Mouse (Mus musculus): ENCODE results near the gene Ctnna3. TPM values are rescaled to one million over a fixed set of nuclear protein-coding genes. Genes with fewer than 3 reads are reported as not detected.

Ctnna3 gene
- polyA plus RNA-seq, 1 experiment from 2014 or later, result 0.41 TPM

DNA sequence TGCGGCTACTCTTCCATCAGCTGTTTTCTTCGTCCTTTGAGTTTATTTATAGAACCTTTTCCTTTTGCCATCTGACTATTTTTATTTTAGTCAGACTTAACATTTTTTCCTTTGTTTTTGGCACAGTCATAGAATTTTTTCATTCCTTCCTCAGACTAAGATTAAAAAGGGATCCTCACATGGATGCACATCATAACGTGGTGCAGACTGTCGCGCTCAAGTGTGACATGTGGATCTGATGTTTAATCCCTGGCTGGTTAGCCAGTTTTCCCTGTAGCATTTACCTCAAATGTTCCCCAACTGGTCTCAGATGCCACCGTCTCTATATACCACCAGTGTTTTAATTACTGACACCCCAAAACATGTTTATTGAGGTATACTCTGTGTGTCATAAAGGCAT is 246.4 kb downstream of the Ctnna3 start:
- Histone ChIP-seq H3K36me3 (ENCODE audit: control insufficient read depth, insufficient read depth, low read length) (no peaks in the 10 kb centered on the region), H3K27ac (ENCODE audit: low read depth, low read length) (no peak overlapping the region), H3K9me3 (replicated peaks; ENCODE audit: control insufficient read depth, low read length) (no peaks in the 10 kb centered on the region), H3K4me2 (ENCODE audit: low read length) (no peak overlapping the region), H3K4me1 (ENCODE audit: control insufficient read depth, insufficient read depth, low read length) (no peaks in the 10 kb centered on the region), H3K4me3 (ENCODE audit: low read depth, low read length) (no peak overlapping the region), H3K27me3 (replicated peaks; ENCODE audit: control insufficient read depth, insufficient read depth, low read length) (no peaks in the 10 kb centered on the region), H3K9ac (ENCODE audit: low read length) (no peak overlapping the region)
- ATAC-seq (no peak), DNase-seq (ENCODE audit: low spot score) (no peak)
- 93% methylated on average over 6 of the region's 6 CpGs for WGBS

DNA sequence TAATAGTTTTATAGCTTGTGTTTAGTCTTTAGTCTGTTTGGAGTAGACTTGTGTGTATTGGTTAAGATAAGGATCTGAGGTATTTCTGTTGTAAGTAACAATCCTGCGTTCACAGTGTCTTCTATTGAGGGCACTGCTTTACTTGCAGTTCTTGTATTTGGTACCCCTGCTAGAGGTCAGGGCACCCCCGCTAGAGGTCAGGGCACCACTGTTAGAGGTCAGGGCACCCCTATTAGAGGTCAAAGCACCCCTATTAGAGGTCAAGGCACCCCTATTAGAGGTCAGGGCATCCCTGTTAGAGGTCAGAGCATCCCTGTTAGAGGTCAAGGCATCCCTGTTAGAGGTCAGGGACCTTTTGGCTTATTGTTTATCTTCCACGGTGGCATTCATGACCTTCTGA is 259.3 kb downstream of the Ctnna3 start:
- Histone ChIP-seq H3K36me3 (ENCODE audit: control insufficient read depth, insufficient read depth, low read length) (no peaks in the 10 kb centered on the region), H3K4me3 (ENCODE audit: low read depth, low read length) (no peak overlapping the region), H3K27me3 (replicated peaks; ENCODE audit: control insufficient read depth, insufficient read depth, low read length) (no peaks in the 10 kb centered on the region), H3K4me1 (ENCODE audit: control insufficient read depth, insufficient read depth, low read length) (no peaks in the 10 kb centered on the region), H3K9ac (ENCODE audit: low read length) (no peak overlapping the region), H3K4me2 (ENCODE audit: low read length) (no peak overlapping the region), H3K9me3 (replicated peaks; ENCODE audit: control insufficient read depth, low read length) (no peaks in the 10 kb centered on the region), H3K27ac (ENCODE audit: low read depth, low read length) (no peak overlapping the region)
- no peak for DNase-seq (ENCODE audit: low spot score)
- no peak for ATAC-seq
- WGBS, result 55% methylated on average over 3 of the region's 3 CpGs

DNA sequence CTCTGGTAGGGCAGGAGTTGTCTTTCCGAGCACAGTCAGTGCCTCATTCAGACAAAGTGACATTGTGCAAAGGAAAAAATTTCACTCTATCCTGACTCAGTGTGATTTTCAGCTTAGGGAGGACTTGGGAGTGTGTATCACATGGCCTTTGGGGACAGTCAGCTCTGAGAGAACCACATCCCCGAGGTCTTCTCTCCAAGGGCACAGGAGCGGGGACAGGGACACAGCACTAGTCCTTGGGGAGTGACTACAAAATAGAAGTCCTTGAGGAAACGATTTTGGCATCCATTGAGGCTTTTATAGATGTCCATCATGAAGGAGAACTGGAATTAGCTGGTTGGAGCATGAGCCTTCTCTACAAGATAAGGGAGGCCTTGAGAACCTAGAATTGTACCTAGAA is 259.8 kb downstream of the Ctnna3 start:
- Histone ChIP-seq H3K4me3 (ENCODE audit: low read depth, low read length) (no peak overlapping the region), H3K36me3 (ENCODE audit: control insufficient read depth, insufficient read depth, low read length) (no peaks in the 10 kb centered on the region), H3K9me3 (replicated peaks; ENCODE audit: control insufficient read depth, low read length) (no peaks in the 10 kb centered on the region), H3K4me2 (ENCODE audit: low read length) (no peak overlapping the region), H3K9ac (ENCODE audit: low read length) (no peak overlapping the region), H3K27me3 (replicated peaks; ENCODE audit: control insufficient read depth, insufficient read depth, low read length) (no peaks in the 10 kb centered on the region), H3K4me1 (ENCODE audit: control insufficient read depth, insufficient read depth, low read length) (no peaks in the 10 kb centered on the region), H3K27ac (ENCODE audit: low read depth, low read length) (no peak overlapping the region)
- DNase-seq (ENCODE audit: low spot score) (no peak), ATAC-seq (no peak)
- WGBS, result 62% methylated on average over 4 of the region's 4 CpGs

DNA sequence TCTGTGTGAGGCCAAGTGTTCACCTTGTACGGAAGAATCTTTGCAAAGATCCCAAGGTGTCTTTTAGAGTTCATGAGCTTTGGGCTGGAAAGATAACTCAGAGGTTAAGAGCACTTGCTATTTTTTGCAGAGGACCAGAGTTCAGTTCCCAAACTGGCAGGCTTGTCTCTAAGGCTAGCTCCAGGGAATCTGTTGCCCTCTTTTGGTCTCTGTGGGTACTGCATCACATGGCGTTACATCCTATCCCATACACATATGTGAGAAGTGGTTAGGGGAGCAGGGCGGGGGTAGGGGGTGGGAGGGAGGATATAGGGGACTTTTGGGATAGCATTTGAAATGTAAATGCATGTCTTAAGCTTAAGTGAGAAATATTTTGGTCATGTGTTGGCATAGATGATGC is 262.1 kb downstream of the Ctnna3 start:
- ATAC-seq (0 out of 2 replicates have a peak, but pooled peaks have one; percentile 60), DNase-seq (ENCODE audit: low spot score) (peak; percentile 38)

DNA sequence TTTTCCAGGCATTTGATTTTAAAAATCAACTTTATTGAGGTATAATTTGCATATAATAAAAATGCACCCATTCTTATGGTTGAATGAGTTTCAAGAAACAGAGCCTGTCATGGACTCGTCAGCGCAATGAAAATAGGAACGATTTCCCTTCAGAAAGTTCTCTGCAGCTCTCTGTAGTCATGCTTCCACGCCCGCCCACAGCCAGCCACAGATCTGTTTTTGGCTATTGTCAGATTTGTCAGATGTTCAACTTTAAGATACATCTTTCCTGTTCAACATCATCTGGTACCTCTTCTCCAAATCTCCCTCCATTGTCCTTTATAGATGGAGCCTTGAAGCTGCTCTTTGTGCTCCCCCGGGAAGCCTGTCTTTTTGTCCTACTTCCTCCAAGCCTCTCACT is 280.3 kb downstream of the Ctnna3 start:
- DNase-seq (ENCODE audit: low spot score) (no peak), ATAC-seq (no peak)
- no peaks in the 10 kb centered on the region for H3K4me1 ChIP-seq (ENCODE audit: control insufficient read depth, insufficient read depth, low read length)
- WGBS, result 68% methylated on average over 6 of the region's 6 CpGs
- no peak overlapping the region for H3K4me3 ChIP-seq (ENCODE audit: low read depth, low read length)
- no peak overlapping the region for H3K9ac ChIP-seq (ENCODE audit: low read length)
- no peaks in the 10 kb centered on the region for H3K36me3 ChIP-seq (ENCODE audit: control insufficient read depth, insufficient read depth, low read length)
- no peak overlapping the region for H3K27ac ChIP-seq (ENCODE audit: low read depth, low read length)
- no peaks in the 10 kb centered on the region for H3K27me3 ChIP-seq (replicated peaks; ENCODE audit: control insufficient read depth, insufficient read depth, low read length)
- no peak overlapping the region for H3K4me2 ChIP-seq (ENCODE audit: low read length)
- no peaks in the 10 kb centered on the region for H3K9me3 ChIP-seq (replicated peaks; ENCODE audit: control insufficient read depth, low read length)

More for the DNA sequence above, 262.1 kb downstream of the Ctnna3 start:
- no peak overlapping the region for H3K9ac ChIP-seq (ENCODE audit: low read length)
- no peaks in the 10 kb centered on the region for H3K27me3 ChIP-seq (replicated peaks; ENCODE audit: control insufficient read depth, insufficient read depth, low read length)
- no peaks in the 10 kb centered on the region for H3K9me3 ChIP-seq (replicated peaks; ENCODE audit: control insufficient read depth, low read length)
- WGBS, result 48% methylated on average over 3 of the region's 3 CpGs
- no peak overlapping the region for H3K27ac ChIP-seq (ENCODE audit: low read depth, low read length)
- H3K4me3 ChIP-seq (ENCODE audit: low read depth, low read length), result no peak overlapping the region
- H3K4me2 ChIP-seq (ENCODE audit: low read length), result no peak overlapping the region
- no peaks in the 10 kb centered on the region for H3K4me1 ChIP-seq (ENCODE audit: control insufficient read depth, insufficient read depth, low read length)
- no peaks in the 10 kb centered on the region for H3K36me3 ChIP-seq (ENCODE audit: control insufficient read depth, insufficient read depth, low read length)

DNA sequence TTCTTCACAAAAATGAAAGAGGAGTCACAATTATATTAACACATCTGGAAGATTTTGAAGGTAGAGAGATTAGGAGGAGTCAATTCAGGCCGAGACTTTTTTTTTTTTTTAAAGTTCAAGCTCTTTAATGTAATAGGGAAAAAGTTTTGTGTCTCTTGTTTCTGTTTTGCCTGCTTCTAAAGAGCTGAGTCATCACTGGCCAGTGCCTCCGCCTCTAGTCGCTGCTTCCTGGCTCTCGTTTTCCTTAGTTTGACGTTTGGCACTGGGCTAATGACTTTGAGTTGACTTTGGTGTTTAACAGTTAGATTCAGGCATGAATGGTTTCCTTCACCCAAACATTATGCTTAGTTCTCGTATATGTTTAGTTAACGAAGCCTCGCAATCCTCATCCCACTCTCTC is 282.6 kb downstream of the Ctnna3 start:
- Histone ChIP-seq H3K36me3 (ENCODE audit: control insufficient read depth, insufficient read depth, low read length) (no peaks in the 10 kb centered on the region), H3K27ac (ENCODE audit: low read depth, low read length) (no peak overlapping the region), H3K9me3 (replicated peaks; ENCODE audit: control insufficient read depth, low read length) (no peaks in the 10 kb centered on the region), H3K4me3 (ENCODE audit: low read depth, low read length) (no peak overlapping the region), H3K9ac (ENCODE audit: low read length) (no peak overlapping the region), H3K4me2 (ENCODE audit: low read length) (no peak overlapping the region), H3K27me3 (replicated peaks; ENCODE audit: control insufficient read depth, insufficient read depth, low read length) (no peaks in the 10 kb centered on the region), H3K4me1 (ENCODE audit: control insufficient read depth, insufficient read depth, low read length) (no peaks in the 10 kb centered on the region)
- DNase-seq (ENCODE audit: low spot score) (no peak), ATAC-seq (no peak)
- 69% methylated on average over 8 of the region's 8 CpGs for WGBS

DNA sequence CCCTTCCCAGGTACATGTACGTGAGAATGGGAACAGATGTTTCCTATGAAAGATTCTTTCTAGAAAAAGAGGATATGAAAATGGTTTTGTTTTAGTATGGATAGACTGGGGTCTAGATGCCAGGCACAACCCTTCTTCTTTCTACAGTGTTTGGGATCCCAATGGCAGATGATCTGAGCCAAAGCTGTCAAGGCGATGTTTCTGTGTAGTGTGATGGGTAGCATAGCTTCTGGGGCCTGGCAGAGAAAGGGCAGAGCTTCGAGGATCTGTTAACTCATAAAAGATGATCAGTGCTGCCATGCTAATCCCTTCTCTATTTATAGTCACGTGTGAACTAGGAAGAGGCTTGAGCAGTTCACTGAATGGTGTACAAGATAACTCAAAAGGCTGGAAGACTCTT is 284.3 kb downstream of the Ctnna3 start:
- H3K36me3 ChIP-seq (ENCODE audit: control insufficient read depth, insufficient read depth, low read length), result no peaks in the 10 kb centered on the region
- 84% methylated on average over 4 of the region's 4 CpGs for WGBS
- no peak overlapping the region for H3K4me2 ChIP-seq (ENCODE audit: low read length)
- ATAC-seq (no peak), DNase-seq (ENCODE audit: low spot score) (no peak)
- no peaks in the 10 kb centered on the region for H3K27me3 ChIP-seq (replicated peaks; ENCODE audit: control insufficient read depth, insufficient read depth, low read length)
- H3K4me1 ChIP-seq (ENCODE audit: control insufficient read depth, insufficient read depth, low read length), result no peaks in the 10 kb centered on the region
- no peak overlapping the region for H3K27ac ChIP-seq (ENCODE audit: low read depth, low read length)
- H3K9me3 ChIP-seq (replicated peaks; ENCODE audit: control insufficient read depth, low read length), result no peaks in the 10 kb centered on the region
- no peak overlapping the region for H3K9ac ChIP-seq (ENCODE audit: low read length)
- H3K4me3 ChIP-seq (ENCODE audit: low read depth, low read length), result no peak overlapping the region

DNA sequence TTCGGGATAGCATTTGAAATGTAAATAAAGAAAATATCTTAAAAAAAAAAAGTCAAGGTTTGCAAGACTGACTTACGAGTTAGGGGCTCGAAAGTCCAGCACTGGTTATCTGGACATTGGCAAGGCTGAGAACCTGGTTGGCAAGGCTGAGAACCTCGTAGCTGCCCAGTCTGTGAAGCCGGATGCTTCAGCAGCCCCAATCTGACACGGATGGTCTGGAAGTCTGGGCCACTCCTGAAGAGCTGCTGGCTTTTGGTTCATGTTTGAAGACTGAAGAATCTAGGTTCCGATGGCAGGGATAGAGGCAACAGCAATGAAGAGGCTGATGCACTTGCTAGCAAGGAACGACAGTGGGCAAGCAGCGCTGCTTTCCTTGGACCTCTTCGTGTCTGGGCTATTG is 339.0 kb downstream of the Ctnna3 start:
- no peak for DNase-seq (ENCODE audit: low spot score)
- Histone ChIP-seq H3K9ac (ENCODE audit: low read length) (no peak overlapping the region), H3K27ac (ENCODE audit: low read depth, low read length) (no peak overlapping the region), H3K9me3 (replicated peaks; ENCODE audit: control insufficient read depth, low read length) (no peaks in the 10 kb centered on the region), H3K4me2 (ENCODE audit: low read length) (no peak overlapping the region), H3K4me1 (ENCODE audit: control insufficient read depth, insufficient read depth, low read length) (no peaks in the 10 kb centered on the region), H3K4me3 (ENCODE audit: low read depth, low read length) (no peak overlapping the region), H3K27me3 (replicated peaks; ENCODE audit: control insufficient read depth, insufficient read depth, low read length) (no peaks in the 10 kb centered on the region), H3K36me3 (ENCODE audit: control insufficient read depth, insufficient read depth, low read length) (no peaks in the 10 kb centered on the region)
- ATAC-seq, result no peak
- WGBS, result 91% methylated on average over 10 of the region's 10 CpGs

DNA sequence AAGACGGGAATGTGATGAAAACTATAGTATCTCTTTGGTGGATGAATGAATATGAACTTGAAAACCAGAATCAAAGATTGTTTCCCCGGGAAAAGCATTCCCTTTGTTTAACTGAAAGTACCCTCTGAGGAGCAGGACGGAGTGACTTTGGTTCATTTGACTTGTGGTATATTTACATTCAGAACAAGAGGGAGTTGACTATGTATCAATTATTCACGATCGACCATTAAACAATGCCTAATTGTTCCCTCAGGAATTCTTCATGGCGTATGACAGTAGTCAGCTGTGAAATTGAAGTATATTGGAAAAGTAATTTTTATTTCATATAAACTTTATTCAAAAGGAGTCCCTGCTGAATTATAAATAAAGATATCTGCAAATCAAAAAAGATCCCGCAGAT is 341.8 kb downstream of the Ctnna3 start:
- no peak for ATAC-seq
- Histone ChIP-seq H3K27ac (ENCODE audit: low read depth, low read length) (no peak overlapping the region), H3K4me1 (ENCODE audit: control insufficient read depth, insufficient read depth, low read length) (no peaks in the 10 kb centered on the region), H3K4me2 (ENCODE audit: low read length) (no peak overlapping the region), H3K27me3 (replicated peaks; ENCODE audit: control insufficient read depth, insufficient read depth, low read length) (no peaks in the 10 kb centered on the region), H3K9ac (ENCODE audit: low read length) (no peak overlapping the region), H3K4me3 (ENCODE audit: low read depth, low read length) (no peak overlapping the region), H3K36me3 (ENCODE audit: control insufficient read depth, insufficient read depth, low read length) (no peaks in the 10 kb centered on the region), H3K9me3 (replicated peaks; ENCODE audit: control insufficient read depth, low read length) (no peaks in the 10 kb centered on the region)
- 83% methylated on average over 7 of the region's 7 CpGs for WGBS
- no peak for DNase-seq (ENCODE audit: low spot score)

All from forebrain, embryonic 14.5 days (tissue).